Mouse (Mus musculus): ENCODE measurements around the gene Gm43951. TPM values are rescaled to one million over a fixed set of nuclear protein-coding genes. Genes with fewer than 3 reads are reported as not detected.
A peak's percentile ranks its signal among the peaks of the same experiment; 100 is the strongest.

Gene Gm43951
- 0.24 and 0.70 TPM in 2 replicates for polyA plus RNA-seq (2012; rRNA removed)

GRCm38 (mm10) chr11:72206341-72207203, at the start of gene Gm43951:
TSS of gene Gm43951 (minus strand) at chr11:72206840.
- 2% methylated on average over 43 of the region's 43 CpGs for WGBS
- TF ChIP-seq CTCF (IDR thresholded peaks at IDR 0.05; ENCODE audit: borderline replicate concordance, control insufficient read depth, extremely low read depth, insufficient read depth, low read length, poor library complexity), result 0 out of 2 replicates have a peak, but pooled peaks have one; percentile 14
- TF ChIP-seq POLR2A (IDR thresholded peaks at IDR 0.05; ENCODE audit: control insufficient read depth, extremely low read depth, insufficient read depth, low read length, poor library complexity), result no peak

GRCm38 (mm10) chr11:72256441-72256840, 49.8 kb upstream of the Gm43951 start:
- no peak for TF ChIP-seq CTCF (IDR thresholded peaks at IDR 0.05; ENCODE audit: borderline replicate concordance, control insufficient read depth, extremely low read depth, insufficient read depth, low read length, poor library complexity)
- no peak for TF ChIP-seq POLR2A (IDR thresholded peaks at IDR 0.05; ENCODE audit: control insufficient read depth, extremely low read depth, insufficient read depth, low read length, poor library complexity)
- H3K4me3 ChIP-seq (ENCODE audit: control insufficient read depth, insufficient read depth, low read length), result no peak overlapping the region
- DNase-seq, result no peak
- no peaks in the 10 kb centered on the region for H3K4me1 ChIP-seq (replicated peaks; ENCODE audit: control insufficient read depth, insufficient read depth, low read length)
- WGBS, result 91% methylated on average over 2 of the region's 2 CpGs
- H3K27ac ChIP-seq (ENCODE audit: control insufficient read depth, insufficient read depth, low read length), result no peak overlapping the region
- no peaks in the 10 kb centered on the region for H3K27me3 ChIP-seq (ENCODE audit: control insufficient read depth, insufficient read depth, low read length)
- H3K36me3 ChIP-seq (ENCODE audit: control insufficient read depth, insufficient read depth, low read length), result no peaks in the 10 kb centered on the region

More at GRCm38 (mm10) chr11:72206341-72207203, at the start of gene Gm43951:
- H3K36me3 ChIP-seq (ENCODE audit: control insufficient read depth, insufficient read depth, low read length), result peaks cover under 1% of the 10 kb centered on the region; the same call in 1 of the 2 replicates
- peaks cover 16% of the 10 kb centered on the region for H3K4me1 ChIP-seq (replicated peaks; ENCODE audit: control insufficient read depth, insufficient read depth, low read length)
- H3K4me3 ChIP-seq (ENCODE audit: control insufficient read depth, insufficient read depth, low read length), result peak within 1 kb of the TSS; percentile 95
- H3K27ac ChIP-seq (ENCODE audit: control insufficient read depth, insufficient read depth, low read length), result no peak within 1 kb of the TSS
- no peaks in the 10 kb centered on the region for H3K27me3 ChIP-seq (ENCODE audit: control insufficient read depth, insufficient read depth, low read length)
- peak; percentile 24 for DNase-seq

- Histone ChIP-seq H3K4me1 (replicated peaks; ENCODE audit: control insufficient read depth, insufficient read depth, low read length) (no peaks in the 10 kb centered on the region), H3K27ac (ENCODE audit: control insufficient read depth, insufficient read depth, low read length) (no peak overlapping the region), H3K4me3 (ENCODE audit: control insufficient read depth, insufficient read depth, low read length) (no peak overlapping the region), H3K27me3 (ENCODE audit: control insufficient read depth, insufficient read depth, low read length) (no peaks in the 10 kb centered on the region), H3K36me3 (ENCODE audit: control insufficient read depth, insufficient read depth, low read length) (no peaks in the 10 kb centered on the region)
- no peak for TF ChIP-seq POLR2A (IDR thresholded peaks at IDR 0.05; ENCODE audit: control insufficient read depth, extremely low read depth, insufficient read depth, low read length, poor library complexity)
- no peak for TF ChIP-seq CTCF (IDR thresholded peaks at IDR 0.05; ENCODE audit: borderline replicate concordance, control insufficient read depth, extremely low read depth, insufficient read depth, low read length, poor library complexity)
- WGBS, result 97% methylated on average over 4 of the region's 4 CpGs
- DNase-seq, result no peak
Measured at GRCm38 (mm10) chr11:72255629-72256028, 49.0 kb upstream of the Gm43951 start.

- WGBS, result 91% methylated on average over 8 of the region's 8 CpGs
- Histone ChIP-seq H3K36me3 (ENCODE audit: control insufficient read depth, insufficient read depth, low read length) (no peaks in the 10 kb centered on the region), H3K4me1 (replicated peaks; ENCODE audit: control insufficient read depth, insufficient read depth, low read length) (no peaks in the 10 kb centered on the region), H3K27ac (ENCODE audit: control insufficient read depth, insufficient read depth, low read length) (no peak overlapping the region), H3K4me3 (ENCODE audit: control insufficient read depth, insufficient read depth, low read length) (no peak overlapping the region), H3K27me3 (ENCODE audit: control insufficient read depth, insufficient read depth, low read length) (no peaks in the 10 kb centered on the region)
- no peak for DNase-seq
- no peak for TF ChIP-seq CTCF (IDR thresholded peaks at IDR 0.05; ENCODE audit: borderline replicate concordance, control insufficient read depth, extremely low read depth, insufficient read depth, low read length, poor library complexity)
- TF ChIP-seq POLR2A (IDR thresholded peaks at IDR 0.05; ENCODE audit: control insufficient read depth, extremely low read depth, insufficient read depth, low read length, poor library complexity), result no peak
Measured at GRCm38 (mm10) chr11:72245196-72245753, 38.6 kb upstream of the Gm43951 start.

GRCm38 (mm10) chr11:72240062-72240860, 33.6 kb upstream of the Gm43951 start:
- no peak overlapping the region for H3K27ac ChIP-seq (ENCODE audit: control insufficient read depth, insufficient read depth, low read length)
- no peaks in the 10 kb centered on the region for H3K27me3 ChIP-seq (ENCODE audit: control insufficient read depth, insufficient read depth, low read length)
- no peak for DNase-seq
- TF ChIP-seq POLR2A (IDR thresholded peaks at IDR 0.05; ENCODE audit: control insufficient read depth, extremely low read depth, insufficient read depth, low read length, poor library complexity) (no peak), CTCF (IDR thresholded peaks at IDR 0.05; ENCODE audit: borderline replicate concordance, control insufficient read depth, extremely low read depth, insufficient read depth, low read length, poor library complexity) (no peak)
- no peak overlapping the region for H3K4me3 ChIP-seq (ENCODE audit: control insufficient read depth, insufficient read depth, low read length)
- H3K36me3 ChIP-seq (ENCODE audit: control insufficient read depth, insufficient read depth, low read length), result no peaks in the 10 kb centered on the region
- 85% methylated on average over 4 of the region's 4 CpGs for WGBS
- H3K4me1 ChIP-seq (replicated peaks; ENCODE audit: control insufficient read depth, insufficient read depth, low read length), result no peaks in the 10 kb centered on the region

GRCm38 (mm10) chr11:72234013-72234412, 27.4 kb upstream of the Gm43951 start:
- Histone ChIP-seq H3K27ac (ENCODE audit: control insufficient read depth, insufficient read depth, low read length) (no peak overlapping the region), H3K27me3 (ENCODE audit: control insufficient read depth, insufficient read depth, low read length) (no peaks in the 10 kb centered on the region), H3K4me3 (ENCODE audit: control insufficient read depth, insufficient read depth, low read length) (no peak overlapping the region), H3K4me1 (replicated peaks; ENCODE audit: control insufficient read depth, insufficient read depth, low read length) (no peaks in the 10 kb centered on the region), H3K36me3 (ENCODE audit: control insufficient read depth, insufficient read depth, low read length) (no peaks in the 10 kb centered on the region)
- no peak for DNase-seq
- 73% methylated on average over 5 of the region's 5 CpGs for WGBS
- no peak for TF ChIP-seq POLR2A (IDR thresholded peaks at IDR 0.05; ENCODE audit: control insufficient read depth, extremely low read depth, insufficient read depth, low read length, poor library complexity)
- no peak for TF ChIP-seq CTCF (IDR thresholded peaks at IDR 0.05; ENCODE audit: borderline replicate concordance, control insufficient read depth, extremely low read depth, insufficient read depth, low read length, poor library complexity)

Data from thymus, adult 2 months (tissue).